In genomic region chr1:59316386-59317051, GRCm38 (mm10) we compare ENCODE assay signal across 7 mouse cellular contexts. TPM values are rescaled to one million over a fixed set of nuclear protein-coding genes. Genes with fewer than 3 reads are reported as not detected.
A peak's percentile ranks its signal among the peaks of the same experiment; 100 is the strongest.
DNase-seq lines count a peak whose midpoint lies in the region; ATAC-seq and TF ChIP-seq lines count a peak whose summit lies in the region.

No protein-coding gene starts in this region.

- peaks cover 50% of the 10 kb centered on the region for H3K27me3 ChIP-seq in heart, embryonic 12.5 days (replicated peaks)
- no peaks in the 10 kb centered on the region for H3K27me3 ChIP-seq in limb, embryonic 14.5 days (ENCODE audit: control insufficient read depth, insufficient read depth, low read length)
- H3K27me3 ChIP-seq in neural tube, embryonic 11.5 days (ENCODE audit: control insufficient read depth, insufficient read depth, low read length) = no peaks in the 10 kb centered on the region

- 13% methylated on average over 6 of the region's 6 CpGs for WGBS in heart, embryonic 12.5 days
- WGBS in limb, embryonic 14.5 days = 12% methylated on average over 6 of the region's 6 CpGs
- WGBS in neural tube, embryonic 11.5 days = 6% methylated on average over 6 of the region's 6 CpGs

- H3K4me2 ChIP-seq in heart, embryonic 12.5 days = peak overlapping the region; percentile 32
- H3K4me2 ChIP-seq in limb, embryonic 14.5 days (replicated peaks; ENCODE audit: low read depth, low read length, severe bottlenecking) = peak overlapping the region; percentile 29; the same call in 1 of the 2 replicates
- 0 out of 2 replicates have a peak overlapping the region, but pooled peaks have one; percentile 2 for H3K4me2 ChIP-seq in neural tube, embryonic 11.5 days (ENCODE audit: low read depth)

- H3K4me3 ChIP-seq in heart, embryonic 12.5 days = no peak overlapping the region
- H3K4me3 ChIP-seq in limb, embryonic 14.5 days (replicated peaks; ENCODE audit: low read length) = 0 out of 2 replicates have a peak overlapping the region, but pooled peaks have one; percentile 3
- H3K4me3 ChIP-seq in neural tube, embryonic 11.5 days (ENCODE audit: low read depth, low read length) = no peak overlapping the region

- H3K36me3 ChIP-seq in heart, embryonic 12.5 days = no peaks in the 10 kb centered on the region
- H3K36me3 ChIP-seq in limb, embryonic 14.5 days (ENCODE audit: control insufficient read depth, insufficient read depth, low read length) = no peaks in the 10 kb centered on the region
- H3K36me3 ChIP-seq in neural tube, embryonic 11.5 days (ENCODE audit: control insufficient read depth, insufficient read depth, low read length) = no peaks in the 10 kb centered on the region

- H3K9ac ChIP-seq in heart, embryonic 12.5 days = no peak overlapping the region
- H3K9ac ChIP-seq in limb, embryonic 14.5 days (ENCODE audit: low read depth, low read length, severe bottlenecking) = no peak overlapping the region
- no peak overlapping the region for H3K9ac ChIP-seq in neural tube, embryonic 11.5 days (ENCODE audit: low read length)

- peaks cover 18% of the 10 kb centered on the region for H3K4me1 ChIP-seq in heart, embryonic 12.5 days (replicated peaks)
- peaks cover 13% of the 10 kb centered on the region for H3K4me1 ChIP-seq in limb, embryonic 14.5 days (ENCODE audit: control insufficient read depth, insufficient read depth, low read length)
- peaks cover 22% of the 10 kb centered on the region for H3K4me1 ChIP-seq in neural tube, embryonic 11.5 days (ENCODE audit: control insufficient read depth, insufficient read depth, low read length)

- H3K9me3 ChIP-seq in heart, embryonic 12.5 days (replicated peaks) = no peaks in the 10 kb centered on the region
- no peaks in the 10 kb centered on the region for H3K9me3 ChIP-seq in limb, embryonic 14.5 days (ENCODE audit: control insufficient read depth, low read length)
- no peaks in the 10 kb centered on the region for H3K9me3 ChIP-seq in neural tube, embryonic 11.5 days (ENCODE audit: control insufficient read depth, low read length)

- no peak for ATAC-seq in heart, embryonic 12.5 days (ENCODE audit: insufficient number of reproducible peaks, low FRiP score)
- peak; percentile 47; the same call in 1 of the 2 replicates for ATAC-seq in limb, embryonic 14.5 days (ENCODE audit: low FRiP score, low read depth)
- peak; percentile 24; the same call in 1 of the 2 replicates for ATAC-seq in neural tube, embryonic 11.5 days (ENCODE audit: insufficient read depth, low FRiP score, low TSS enrichment)

- peak; percentile 81 for DNase-seq in 3T3-L1 (ENCODE audit: low read depth, low spot score)
- DNase-seq in B cell, adult 2 months = peak; percentile 9 to 14
- peak; percentile 67 for DNase-seq in cerebellum, adult 9-11 months
- DNase-seq in limb, embryonic 14.5 days (ENCODE audit: low spot score) = peak; percentile 77
- DNase-seq in neural tube, embryonic 11.5 days (ENCODE audit: low spot score) = peak; percentile 25
- DNase-seq in testis, postnatal 14 days (ENCODE audit: low spot score) = no peak

- no peak overlapping the region for H3K27ac ChIP-seq in heart, embryonic 12.5 days (ENCODE audit: poor library complexity, severe bottlenecking)
- no peak overlapping the region for H3K27ac ChIP-seq in limb, embryonic 14.5 days (replicated peaks; ENCODE audit: low read depth, low read length)
- peak overlapping the region; percentile 55 for H3K27ac ChIP-seq in neural tube, embryonic 11.5 days (ENCODE audit: low read depth, low read length)

- TF ChIP-seq POLR2A in limb, embryonic 14.5 days (IDR thresholded peaks at IDR 0.05; ENCODE audit: borderline replicate concordance, extremely low read depth, insufficient read depth, insufficient read length) = no peak

RNA-seq across cellular contexts. Expression of gene Cdk15, which starts 59.8 kb away (rescaled TPM):
- 0.11 and 0.39 TPM in 2 replicates for polyA plus RNA-seq in heart, embryonic 12.5 days (2016; fragmentation: Nextera tagmentation; extraction: Ambion mirVana)
- 0.29 and 0.48 TPM in 2 replicates for polyA plus RNA-seq in limb, embryonic 14.5 days (2012; rRNA removed)
- polyA plus RNA-seq in limb, embryonic 14.5 days (2014; fragmentation: Nextera tagmentation; extraction: Ambion mirVana) = 0.34 and 0.54 TPM in 2 replicates
- 0.31 and 0.89 TPM in 2 replicates for polyA plus RNA-seq in neural tube, embryonic 11.5 days (2014; fragmentation: Nextera tagmentation; extraction: Ambion mirVana)
